Mouse (Mus musculus): ENCODE data around the gene Nme3.

Gene Nme3

GRCm38 (mm10) chr17:24896241-24896992 lies at the start of gene Nme3:
TSS of gene Nme3 (plus strand) at chr17:24896500.
- DNase-seq (ENCODE audit: low read depth, low spot score): peak; percentile 59

GRCm38 (mm10) chr17:24847386-24847785 lies 48.9 kb upstream of the Nme3 start:
- DNase-seq (ENCODE audit: low read depth, low spot score): no peak

GRCm38 (mm10) chr17:24848600-24849031 lies 47.7 kb upstream of the Nme3 start:
- no peak for DNase-seq (ENCODE audit: low read depth, low spot score)

- no peak for DNase-seq (ENCODE audit: low read depth, low spot score)
These were observed 46.6 kb upstream of the Nme3 start for GRCm38 (mm10) chr17:24849733-24850064.

- DNase-seq (ENCODE audit: low read depth, low spot score): peak; percentile 99
These were observed 46.1 kb upstream of the Nme3 start, which contains the start of gene Fahd1 for GRCm38 (mm10) chr17:24850065-24850772. TSS of gene Fahd1 (minus strand) at chr17:24850364.

- no peak for DNase-seq (ENCODE audit: low read depth, low spot score)
These were observed 45.5 kb upstream of the Nme3 start for GRCm38 (mm10) chr17:24850773-24851127.

GRCm38 (mm10) chr17:24851381-24852125 lies 44.7 kb upstream of the Nme3 start:
- no peak for DNase-seq (ENCODE audit: low read depth, low spot score)

- no peak for DNase-seq (ENCODE audit: low read depth, low spot score)
These were observed 40.3 kb upstream of the Nme3 start for GRCm38 (mm10) chr17:24855838-24856464.

GRCm38 (mm10) chr17:24856589-24856988 lies 39.7 kb upstream of the Nme3 start:
- no peak for DNase-seq (ENCODE audit: low read depth, low spot score)

- DNase-seq (ENCODE audit: low read depth, low spot score): no peak
These were observed 38.3 kb upstream of the Nme3 start for GRCm38 (mm10) chr17:24857831-24858470.

- DNase-seq (ENCODE audit: low read depth, low spot score): no peak
These were observed 37.3 kb upstream of the Nme3 start for GRCm38 (mm10) chr17:24858967-24859366.

GRCm38 (mm10) chr17:24860076-24860475 lies 36.2 kb upstream of the Nme3 start:
- no peak for DNase-seq (ENCODE audit: low read depth, low spot score)

GRCm38 (mm10) chr17:24861785-24862184 lies 34.5 kb upstream of the Nme3 start:
- no peak for DNase-seq (ENCODE audit: low read depth, low spot score)

GRCm38 (mm10) chr17:24865776-24866175 lies 30.5 kb upstream of the Nme3 start, which contains the start of gene Igfals:
TSS of gene Igfals (plus strand) at chr17:24865997.
- DNase-seq (ENCODE audit: low read depth, low spot score): no peak

- DNase-seq (ENCODE audit: low read depth, low spot score): peak; percentile 63
These were observed 28.4 kb upstream of the Nme3 start for GRCm38 (mm10) chr17:24867914-24868313.

- no peak for DNase-seq (ENCODE audit: low read depth, low spot score)
These were observed 22.4 kb upstream of the Nme3 start for GRCm38 (mm10) chr17:24873695-24874404.

GRCm38 (mm10) chr17:24874405-24874745 lies 21.9 kb upstream of the Nme3 start:
- no peak for DNase-seq (ENCODE audit: low read depth, low spot score)

- no peak for DNase-seq (ENCODE audit: low read depth, low spot score)
These were observed 21.3 kb upstream of the Nme3 start for GRCm38 (mm10) chr17:24874989-24875388.

GRCm38 (mm10) chr17:24877336-24878116 lies 18.8 kb upstream of the Nme3 start:
- DNase-seq (ENCODE audit: low read depth, low spot score): no peak

- DNase-seq (ENCODE audit: low read depth, low spot score): no peak
These were observed 18.2 kb upstream of the Nme3 start for GRCm38 (mm10) chr17:24878117-24878397.
